Mouse (Mus musculus) layer of hippocampus, adult 18-20 months (tissue): ENCODE measurements at regions not wholly inside any gene's neighbourhood (a gene's known extent, or its start where the extent isn't known, plus 50 kb on each side); places are given as distances from the start of the nearest gene placed in this dataset.

ENCODE experiments used
- microRNA-seq, 2 experiments: library from miRNA; unstranded; fragments of <30 nt; microRNA quantifications; one replicate each; pipeline ENCODE4 v1.2.0; 2021

Small RNA genes in the stretch of these regions (microRNA-seq; reads per million reads assigned to microRNA genes)
- gene Gm23659, result 0 reads per million in 2 experiments
